Mouse (Mus musculus) lung, adult 2 months (tissue): Measurements from ENCODE around the gene Rims3.

Source experiments
- CTCF ChIP-seq: fragments of 200-500 bp; IDR thresholded peaks from 2 replicates; pipeline ENCODE4 v1.5.1; 2011; ENCODE audit warnings: mild to moderate bottlenecking, low read length, control low read depth; ENCODE audit not compliant: insufficient read depth
- POLR2A ChIP-seq: fragments of 200-500 bp; IDR thresholded peaks from 2 replicates; pipeline ENCODE4 v1.6.1; 2011; ENCODE audit warnings: low read depth, mild to moderate bottlenecking, control low read depth, low read length, borderline replicate concordance; ENCODE audit errors: extremely low read depth

GRCm38 (mm10) chr4:120848909-120849308, 5.7 kb upstream of the Rims3 start:
- TF ChIP-seq POLR2A (no peak), CTCF (no peak)
